Mouse (Mus musculus) heart, embryonic 11.5 days (tissue): ENCODE measurements around the gene Clcnka. TPM values are rescaled to one million over a fixed set of nuclear protein-coding genes. Genes with fewer than 3 reads are reported as not detected.

Source experiments
- ATAC-seq: fragments of 200-750 bp; cut with Nextera tagmentation; replicated peaks from 2 replicates; pipeline ENCODE4 v1.8.0; 2017; ENCODE audit warnings: moderate library complexity; ENCODE audit not compliant: insufficient number of reproducible peaks, low FRiP score, low TSS enrichment
- H3K27ac ChIP-seq: fragments of 300-500 bp; sonication (generic); 2 replicates; pipeline ENCODE4 v1.5.1; 2014; ENCODE audit warnings: mild to moderate bottlenecking, low read depth, low read length
- H3K27me3 ChIP-seq: fragments of 300-500 bp; sonication (generic); 2 replicates; pipeline ENCODE4 v1.6.1; 2014; ENCODE audit warnings: mild to moderate bottlenecking, low read length, mixed read lengths; ENCODE audit not compliant: control insufficient read depth, insufficient read depth
- H3K36me3 ChIP-seq: fragments of 300-500 bp; sonication (generic); 2 replicates; pipeline ENCODE4 v1.6.1; 2014; ENCODE audit warnings: mild to moderate bottlenecking, low read length, moderate library complexity, mixed read lengths; ENCODE audit not compliant: control insufficient read depth, insufficient read depth
- H3K4me1 ChIP-seq: fragments of 300-500 bp; sonication (generic); 2 replicates; pipeline ENCODE4 v1.6.1; 2014; ENCODE audit warnings: low read length; ENCODE audit not compliant: control insufficient read depth, insufficient read depth
- H3K4me2 ChIP-seq: fragments of 300-500 bp; sonication (generic); 2 replicates; pipeline ENCODE4 v1.6.1; 2014; ENCODE audit warnings: mild to moderate bottlenecking, moderate library complexity
- H3K4me3 ChIP-seq: fragments of 300-500 bp; sonication (generic); 2 replicates; pipeline ENCODE4 v1.5.1; 2014; ENCODE audit warnings: low read depth, low read length
- H3K9ac ChIP-seq: fragments of 300-500 bp; sonication (generic); 2 replicates; pipeline ENCODE4 v1.6.1; 2014; ENCODE audit warnings: mild to moderate bottlenecking, low read depth, low read length, moderate library complexity
- H3K9me3 ChIP-seq: fragments of 300-500 bp; sonication (generic); replicated peaks from 2 replicates; pipeline ENCODE4 v1.6.1; 2016; ENCODE audit warnings: low read length; ENCODE audit not compliant: control insufficient read depth
- WGBS: fragments of 180-500 bp; shearing (Covaris S2); extraction: QIAGEN DNeasy Blood & Tissue Kit; methylation state at CpG from one replicate; pipeline ENCODE4 v1.1.7; 2014; ENCODE audit not compliant: insufficient replicate concordance; 5-methylcytosine and 5-hydroxymethylcytosine counted together
- polyA plus RNA-seq: library from polyadenylated mRNA; unstranded; fragments of >200 nt; fragmentation: Nextera tagmentation; extraction: Ambion mirVana; gene quantifications from 2 replicates; pipeline ENCODE4 v1.2.1, GENCODE M21; 2014

The Clcnka gene
- polyA plus RNA-seq, 1 experiment from 2014 or later = 0.14 TPM

- H3K4me3 ChIP-seq = no peak overlapping the region
- H3K27me3 ChIP-seq = no peaks in the 10 kb centered on the region
- H3K36me3 ChIP-seq = no peaks in the 10 kb centered on the region
- H3K9ac ChIP-seq = no peak overlapping the region
- H3K4me2 ChIP-seq = no peak overlapping the region
- WGBS = 73% methylated on average over 8 of the region's 8 CpGs
- H3K9me3 ChIP-seq = peaks cover 3% of the 10 kb centered on the region; the same call in 1 of the 2 replicates
- no peak overlapping the region for H3K27ac ChIP-seq
- H3K4me1 ChIP-seq = no peaks in the 10 kb centered on the region; the same call in none of the 2 replicates
- ATAC-seq = no peak
Observed at GRCm38 (mm10) chr4:141353868-141354267, 44.7 kb downstream of the Clcnka start.

GRCm38 (mm10) chr4:141352986-141353385, 45.5 kb downstream of the Clcnka start:
- 79% methylated on average over 5 of the region's 5 CpGs for WGBS
- Histone ChIP-seq H3K27ac (no peak overlapping the region), H3K9me3 (peaks cover 2% of the 10 kb centered on the region; the same call in 1 of the 2 replicates), H3K27me3 (no peaks in the 10 kb centered on the region), H3K36me3 (no peaks in the 10 kb centered on the region), H3K4me3 (no peak overlapping the region), H3K4me1 (no peaks in the 10 kb centered on the region; the same call in none of the 2 replicates), H3K9ac (no peak overlapping the region), H3K4me2 (no peak overlapping the region)
- ATAC-seq = no peak

- Histone ChIP-seq H3K4me3 (no peak overlapping the region), H3K4me2 (no peak overlapping the region)
- WGBS = 59% methylated on average over 7 of the region's 7 CpGs
Observed at GRCm38 (mm10) chr4:141351972-141352371, 46.6 kb downstream of the Clcnka start.

GRCm38 (mm10) chr4:141350015-141350414, 48.5 kb downstream of the Clcnka start:
- ATAC-seq = no peak
- 78% methylated on average over 12 of the region's 12 CpGs for WGBS
- Histone ChIP-seq H3K27ac (no peak overlapping the region), H3K9me3 (no peaks in the 10 kb centered on the region), H3K4me3 (no peak overlapping the region), H3K4me2 (no peak overlapping the region), H3K9ac (no peak overlapping the region), H3K4me1 (peaks cover 6% of the 10 kb centered on the region), H3K36me3 (no peaks in the 10 kb centered on the region), H3K27me3 (no peaks in the 10 kb centered on the region)

More at GRCm38 (mm10) chr4:141351972-141352371, 46.6 kb downstream of the Clcnka start:
- no peaks in the 10 kb centered on the region for H3K36me3 ChIP-seq
- peaks cover 6% of the 10 kb centered on the region for H3K4me1 ChIP-seq
- no peak overlapping the region for H3K9ac ChIP-seq
- H3K9me3 ChIP-seq = no peaks in the 10 kb centered on the region
- H3K27me3 ChIP-seq = no peaks in the 10 kb centered on the region
- H3K27ac ChIP-seq = no peak overlapping the region
- no peak for ATAC-seq

GRCm38 (mm10) chr4:141348616-141349015, 49.9 kb downstream of the Clcnka start:
- H3K27ac ChIP-seq = no peak overlapping the region
- H3K27me3 ChIP-seq = no peaks in the 10 kb centered on the region
- no peak overlapping the region for H3K4me2 ChIP-seq
- H3K9me3 ChIP-seq = no peaks in the 10 kb centered on the region
- no peak overlapping the region for H3K9ac ChIP-seq
- ATAC-seq = no peak
- H3K4me3 ChIP-seq = no peak overlapping the region
- peaks cover 6% of the 10 kb centered on the region for H3K4me1 ChIP-seq
- H3K36me3 ChIP-seq = no peaks in the 10 kb centered on the region
- WGBS = 73% methylated on average over 11 of the region's 11 CpGs

GRCm38 (mm10) chr4:141347365-141347797, 51.1 kb downstream of the Clcnka start:
- no peaks in the 10 kb centered on the region for H3K9me3 ChIP-seq
- H3K4me2 ChIP-seq = no peak overlapping the region
- WGBS = 36% methylated on average over 8 of the region's 8 CpGs
- peak overlapping the region; percentile 31; the same call in 1 of the 2 replicates for H3K9ac ChIP-seq
- H3K4me1 ChIP-seq = peaks cover 6% of the 10 kb centered on the region
- H3K36me3 ChIP-seq = no peaks in the 10 kb centered on the region
- ATAC-seq = no peak
- H3K27me3 ChIP-seq = no peaks in the 10 kb centered on the region
- H3K4me3 ChIP-seq = no peak overlapping the region
- H3K27ac ChIP-seq = 0 out of 2 replicates have a peak overlapping the region, but pooled peaks have one; percentile 3

- Histone ChIP-seq H3K27ac (no peak overlapping the region), H3K4me2 (no peak overlapping the region), H3K36me3 (no peaks in the 10 kb centered on the region), H3K4me3 (no peak overlapping the region), H3K9me3 (no peaks in the 10 kb centered on the region), H3K27me3 (no peaks in the 10 kb centered on the region), H3K4me1 (peaks cover 6% of the 10 kb centered on the region), H3K9ac (no peak overlapping the region)
- WGBS = 84% methylated on average over 12 of the region's 12 CpGs
- no peak for ATAC-seq
Observed at GRCm38 (mm10) chr4:141345219-141345618, 53.3 kb downstream of the Clcnka start.

- 67% methylated on average over 7 of the region's 7 CpGs for WGBS
Observed at GRCm38 (mm10) chr4:141343515-141343914, 55.0 kb downstream of the Clcnka start.

GRCm38 (mm10) chr4:141341477-141341876, 57.0 kb downstream of the Clcnka start:
- H3K27ac ChIP-seq = no peak overlapping the region
- H3K9me3 ChIP-seq = no peaks in the 10 kb centered on the region
- H3K27me3 ChIP-seq = no peaks in the 10 kb centered on the region
- peaks cover 16% of the 10 kb centered on the region for H3K4me1 ChIP-seq
- H3K9ac ChIP-seq = no peak overlapping the region
- no peak overlapping the region for H3K4me3 ChIP-seq
- WGBS = 60% methylated on average over 7 of the region's 7 CpGs
- no peak for ATAC-seq
- H3K4me2 ChIP-seq = no peak overlapping the region
- no peaks in the 10 kb centered on the region for H3K36me3 ChIP-seq

More at GRCm38 (mm10) chr4:141343515-141343914, 55.0 kb downstream of the Clcnka start:
- Histone ChIP-seq H3K27me3 (no peaks in the 10 kb centered on the region), H3K9ac (no peak overlapping the region), H3K4me1 (peaks cover 11% of the 10 kb centered on the region), H3K36me3 (no peaks in the 10 kb centered on the region), H3K27ac (no peak overlapping the region), H3K4me2 (no peak overlapping the region), H3K9me3 (no peaks in the 10 kb centered on the region), H3K4me3 (no peak overlapping the region)
- ATAC-seq = no peak
